Mouse (Mus musculus) intestine, postnatal 0 days (tissue): ENCODE measurements around the gene Slc10a1. TPM values are rescaled to one million over a fixed set of nuclear protein-coding genes. Genes with fewer than 3 reads are reported as not detected.

Source experiments
- ATAC-seq: fragments of 200-750 bp; cut with Nextera tagmentation; 2 replicates; pipeline ENCODE4 v1.8.0; 2017; ENCODE audit warnings: mild to moderate bottlenecking, moderate TSS enrichment, moderate library complexity
- H3K27ac ChIP-seq: fragments of 300-500 bp; sonication (generic); 2 replicates; pipeline ENCODE4 v1.5.1; 2014; ENCODE audit warnings: mild to moderate bottlenecking, low read depth, low read length, moderate library complexity
- H3K27me3 ChIP-seq: fragments of 300-500 bp; sonication (generic); replicated peaks from 2 replicates; pipeline ENCODE4 v1.6.1; 2014; ENCODE audit warnings: low read length, mixed read lengths; ENCODE audit not compliant: control insufficient read depth, insufficient read depth
- H3K36me3 ChIP-seq: fragments of 300-500 bp; sonication (generic); 2 replicates; pipeline ENCODE4 v1.6.1; 2014; ENCODE audit warnings: mild to moderate bottlenecking, moderate library complexity; ENCODE audit not compliant: control insufficient read depth, insufficient read depth
- H3K4me1 ChIP-seq: fragments of 300-500 bp; sonication (generic); replicated peaks from 2 replicates; pipeline ENCODE4 v1.6.1; 2014; ENCODE audit warnings: antibody characterized with exemption, low read length, mixed read lengths; ENCODE audit not compliant: control insufficient read depth, insufficient read depth
- H3K4me2 ChIP-seq: fragments of 300-500 bp; sonication (generic); replicated peaks from 2 replicates; pipeline ENCODE4 v1.6.1; 2014; ENCODE audit warnings: low read depth, mild to moderate bottlenecking, moderate library complexity
- H3K4me3 ChIP-seq: fragments of 300-500 bp; sonication (generic); 2 replicates; pipeline ENCODE4 v1.5.1; 2014; ENCODE audit warnings: low read depth, low read length
- H3K9ac ChIP-seq: fragments of 300-500 bp; sonication (generic); 2 replicates; pipeline ENCODE4 v1.6.1; 2014; ENCODE audit warnings: mild to moderate bottlenecking, low read depth, low read length
- H3K9me3 ChIP-seq: fragments of 300-500 bp; sonication (generic); 2 replicates; pipeline ENCODE4 v1.6.1; 2016; ENCODE audit warnings: mixed run types; ENCODE audit not compliant: control insufficient read depth
- CTCF ChIP-seq: sonication (generic); IDR thresholded peaks from 2 replicates; pipeline ENCODE4 v1.5.1; 2016; ENCODE audit warnings: low read depth, mild to moderate bottlenecking, control low read depth, antibody characterized with exemption, moderate library complexity
- whole genome bisulfite sequencing: fragments of 180-500 bp; shearing (Covaris S2); extraction: QIAGEN DNeasy Blood & Tissue Kit; methylation state at CpG from one replicate; pipeline ENCODE4 v1.1.7; 2014; 5-methylcytosine and 5-hydroxymethylcytosine counted together
- polyA plus RNA-seq: library from polyadenylated mRNA; unstranded; fragments of >200 nt; fragmentation: Nextera tagmentation; extraction: Ambion mirVana; gene quantifications from 2 replicates; pipeline ENCODE4 v1.2.1, GENCODE M21; 2015

The Slc10a1 gene
- polyA plus RNA-seq, 1 experiment from 2014 or later, result 0.56 TPM

- no peaks in the 10 kb centered on the region for H3K9me3 ChIP-seq
- ATAC-seq, result 0 out of 2 replicates have a peak, but pooled peaks have one; percentile 14
- H3K9ac ChIP-seq, result no peak overlapping the region
- no peaks in the 10 kb centered on the region for H3K27me3 ChIP-seq
- H3K36me3 ChIP-seq, result no peaks in the 10 kb centered on the region
- H3K4me1 ChIP-seq, result no peaks in the 10 kb centered on the region; the same call in 1 of the 2 replicates
- no peak for TF ChIP-seq CTCF
- H3K4me2 ChIP-seq, result peak overlapping the region; percentile 24; the same call in 1 of the 2 replicates
- 13% methylated on average over 5 of the region's 5 CpGs for WGBS
- H3K4me3 ChIP-seq, result no peak overlapping the region
- H3K27ac ChIP-seq, result peak overlapping the region; percentile 69
Measured at GRCm38 (mm10) chr12:80938642-80939041, 29.9 kb downstream of the Slc10a1 start.

GRCm38 (mm10) chr12:80937331-80938029 lies 31.0 kb downstream of the Slc10a1 start:
- Histone ChIP-seq H3K4me1 (no peaks in the 10 kb centered on the region; the same call in 1 of the 2 replicates), H3K9ac (no peak overlapping the region), H3K27ac (peak overlapping the region; percentile 77), H3K27me3 (no peaks in the 10 kb centered on the region), H3K4me3 (no peak overlapping the region), H3K36me3 (no peaks in the 10 kb centered on the region), H3K4me2 (peak overlapping the region; percentile 35), H3K9me3 (no peaks in the 10 kb centered on the region)
- WGBS, result 32% methylated on average over 9 of the region's 9 CpGs
- ATAC-seq, result peak; percentile 72
- no peak for TF ChIP-seq CTCF

DNA sequence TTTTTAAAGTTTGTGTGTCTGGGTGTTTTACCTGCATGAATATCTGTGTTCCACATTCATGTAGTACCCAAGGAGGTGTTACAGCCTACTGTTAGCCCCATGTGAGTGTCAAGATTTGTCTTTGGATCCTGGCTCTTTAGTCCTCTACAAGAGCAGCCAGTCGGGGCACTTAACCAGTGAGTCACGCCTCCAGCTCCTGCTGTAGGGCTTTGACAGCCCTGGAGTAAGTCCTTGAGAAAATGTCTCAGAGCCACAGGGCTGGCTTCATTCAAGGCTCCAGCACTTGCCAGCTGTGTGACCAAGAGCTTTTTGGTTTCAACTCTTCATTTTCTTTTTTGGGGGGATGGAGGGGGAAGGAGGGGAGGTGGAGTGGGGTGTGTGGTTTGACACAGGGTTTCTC lies 31.8 kb downstream of the Slc10a1 start:
- Histone ChIP-seq H3K9me3 (no peaks in the 10 kb centered on the region), H3K27ac (peak overlapping the region; percentile 77), H3K9ac (no peak overlapping the region), H3K4me2 (no peak overlapping the region), H3K36me3 (no peaks in the 10 kb centered on the region), H3K4me1 (no peaks in the 10 kb centered on the region; the same call in 1 of the 2 replicates), H3K27me3 (no peaks in the 10 kb centered on the region), H3K4me3 (no peak overlapping the region)
- TF ChIP-seq CTCF, result no peak
- no peak; the same call in 1 of the 2 replicates for ATAC-seq
- WGBS, result 43% methylated on average over 2 of the region's 2 CpGs

- no peaks in the 10 kb centered on the region for H3K27me3 ChIP-seq
- H3K4me3 ChIP-seq, result no peak overlapping the region
- no peaks in the 10 kb centered on the region for H3K36me3 ChIP-seq
- no peak overlapping the region for H3K27ac ChIP-seq
- no peak overlapping the region for H3K9ac ChIP-seq
- no peak overlapping the region for H3K4me2 ChIP-seq
- no peak for TF ChIP-seq CTCF
- WGBS, result 67% methylated on average over 1 of the region's 1 CpGs
- ATAC-seq, result no peak
- peaks cover 5% of the 10 kb centered on the region; the same call in 1 of the 2 replicates for H3K4me1 ChIP-seq
- H3K9me3 ChIP-seq, result no peaks in the 10 kb centered on the region
Measured at GRCm38 (mm10) chr12:80932865-80933264, 35.6 kb downstream of the Slc10a1 start.

GRCm38 (mm10) chr12:80931402-80932140 lies 36.9 kb downstream of the Slc10a1 start:
- Histone ChIP-seq H3K4me3 (no peak overlapping the region), H3K27me3 (no peaks in the 10 kb centered on the region), H3K4me2 (no peak overlapping the region), H3K9me3 (no peaks in the 10 kb centered on the region), H3K27ac (peak overlapping the region; percentile 51), H3K36me3 (no peaks in the 10 kb centered on the region), H3K9ac (no peak overlapping the region), H3K4me1 (0 out of 2 replicates have a peak, but pooled peaks cover 5% of the 10 kb centered on the region)
- 0 out of 2 replicates have a peak, but pooled peaks have one; percentile 42 for ATAC-seq
- TF ChIP-seq CTCF, result no peak
- 45% methylated on average over 3 of the region's 3 CpGs for whole genome bisulfite sequencing

DNA sequence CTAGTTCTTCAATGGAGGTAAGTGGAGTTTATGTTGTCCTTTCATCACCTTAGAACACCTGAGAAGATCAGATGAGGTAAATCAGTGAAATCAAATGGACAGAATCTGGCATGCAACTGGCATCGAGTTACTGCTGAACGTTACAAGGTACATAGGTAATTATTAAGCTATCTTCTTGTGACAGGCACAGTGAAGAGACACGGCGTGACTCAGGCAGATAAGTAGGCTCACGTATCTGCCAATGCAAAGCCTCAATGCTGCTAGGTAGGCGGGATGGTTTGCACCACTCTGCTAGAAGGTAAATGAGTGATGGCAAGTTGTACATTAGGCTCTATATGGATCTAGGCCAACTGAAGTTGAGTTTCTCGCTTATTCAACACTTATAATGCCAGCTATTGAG lies 38.4 kb downstream of the Slc10a1 start:
- Histone ChIP-seq H3K36me3 (no peaks in the 10 kb centered on the region), H3K9me3 (no peaks in the 10 kb centered on the region), H3K27me3 (no peaks in the 10 kb centered on the region), H3K9ac (no peak overlapping the region), H3K27ac (peak overlapping the region; percentile 11; the same call in 1 of the 2 replicates), H3K4me1 (0 out of 2 replicates have a peak, but pooled peaks cover 5% of the 10 kb centered on the region), H3K4me3 (no peak overlapping the region), H3K4me2 (no peak overlapping the region)
- TF ChIP-seq CTCF, result no peak
- WGBS, result 41% methylated on average over 7 of the region's 7 CpGs
- peak; percentile 78 for ATAC-seq
